Mouse (Mus musculus) kidney, adult 2 months (tissue): ENCODE measurements at regions not wholly inside any gene's neighbourhood (a gene's known extent, or its start where the extent isn't known, plus 50 kb on each side); places are given as distances from the start of the nearest gene placed in this dataset.

Experiments used
- CTCF ChIP-seq: fragments of 200-500 bp; conservative IDR thresholded peaks from 2 replicates; pipeline ENCODE4 v1.5.1; 2011; ENCODE audit warnings: low read depth, mild to moderate bottlenecking, control low read depth, low read length, moderate library complexity, mixed read lengths; ENCODE audit not compliant: insufficient read depth, insufficient read length
- POLR2A ChIP-seq: fragments of 200-500 bp; IDR thresholded peaks from one replicate; pipeline ENCODE4 v1.6.1; 2011; ENCODE audit warnings: low read depth, low read length, control low read depth

- TF ChIP-seq POLR2A (no peak), CTCF (no peak)
These were observed 179.5 kb upstream of the Klf7 start for GRCm38 (mm10) chr1:64301530-64302061.
